Mouse (Mus musculus) adipocyte (in vitro differentiated cells): ENCODE results near the gene Rasl11b.

ENCODE experiments used
- DNase-seq: peaks from one replicate; pipeline ENCODE4 v3.0.0-alpha.2; 2016; ENCODE audit warnings: low spot score

The Rasl11b gene

DNA sequence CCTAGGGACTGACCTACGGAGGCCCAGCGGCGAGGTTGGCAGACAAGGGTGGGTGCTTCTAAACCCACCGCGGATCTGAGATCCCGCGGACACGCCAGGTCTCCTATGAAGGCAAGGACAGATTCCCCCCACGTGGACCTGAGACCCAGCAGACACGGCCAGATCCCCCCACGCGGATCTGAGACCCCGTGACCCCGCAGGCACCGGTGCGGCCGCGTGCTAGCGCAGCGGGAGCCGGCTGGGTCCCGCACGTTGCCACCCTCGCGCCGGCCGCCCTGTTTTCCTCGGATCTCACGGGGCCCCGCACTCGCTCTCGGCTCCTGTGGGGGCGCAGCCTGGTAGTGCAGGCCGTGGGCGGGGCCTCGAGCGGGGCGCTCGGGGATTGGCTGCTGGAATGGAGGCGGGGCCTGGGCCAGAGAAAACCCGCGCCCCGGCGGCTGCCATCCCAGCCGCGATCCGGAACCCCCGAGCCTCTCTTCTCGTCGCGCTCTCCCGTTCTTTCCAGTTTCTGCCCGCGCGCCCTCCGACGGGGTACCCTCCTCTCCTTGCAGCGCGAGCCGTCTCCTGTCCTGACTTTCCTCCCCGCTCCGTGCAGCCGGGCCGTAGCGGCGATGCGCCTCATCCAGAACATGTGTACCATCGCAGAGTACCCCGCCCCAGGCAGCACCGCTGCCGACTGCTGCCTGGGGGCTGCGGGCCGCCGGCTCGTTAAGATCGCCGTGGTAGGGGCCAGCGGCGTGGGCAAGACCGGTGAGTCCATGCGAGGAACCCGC lies at the start of gene Rasl11b:
Rasl11b (plus strand) TSS at position 446 of the 773 bp plus-strand sequence.
- DNase-seq = peak; percentile 86

DNA sequence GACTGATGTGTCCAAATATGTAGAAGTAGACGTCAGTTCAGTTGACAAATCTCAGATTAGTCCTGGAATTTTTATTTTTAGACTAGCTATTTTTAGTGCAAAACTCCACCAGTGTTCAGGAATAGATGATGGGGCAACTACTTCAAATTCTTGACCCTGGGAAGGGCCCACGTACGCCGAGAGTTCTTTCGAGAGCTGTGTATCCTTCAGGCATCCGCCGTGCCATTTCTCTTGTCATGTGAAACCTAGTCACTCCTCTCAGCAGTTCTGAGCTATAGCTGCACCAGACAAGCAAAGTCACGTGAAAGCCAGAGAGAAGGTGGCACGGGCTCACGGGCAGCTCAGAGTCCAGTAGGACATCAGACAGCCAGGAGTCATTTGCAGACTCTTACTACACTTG lies 47.5 kb upstream of the Rasl11b start:
- no peak for DNase-seq

DNA sequence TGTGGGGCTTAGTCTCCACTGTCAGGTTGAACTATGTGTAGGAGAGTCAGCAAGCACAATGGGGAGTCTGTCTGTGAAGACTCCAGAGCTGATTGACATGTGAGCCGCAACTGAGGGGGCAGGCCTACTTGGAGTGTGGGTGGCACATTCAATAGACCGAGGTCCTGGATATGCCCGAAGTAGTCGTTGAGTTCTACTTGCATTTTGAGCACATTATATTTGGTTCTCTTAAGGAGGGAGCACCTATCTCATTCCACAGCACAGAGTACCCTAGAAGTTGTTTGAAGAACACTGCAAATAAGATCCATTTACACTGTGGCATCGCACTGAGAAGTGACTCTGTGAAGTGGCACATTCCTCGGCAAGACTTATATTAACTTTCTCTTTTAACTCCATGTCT lies 45.1 kb upstream of the Rasl11b start:
- no peak for DNase-seq

- no peak for DNase-seq
Measured at GRCm38 (mm10) chr5:74151774-74152173, 43.3 kb upstream of the Rasl11b start.

GRCm38 (mm10) chr5:74155860-74156351 lies 39.2 kb upstream of the Rasl11b start:
- DNase-seq = no peak

DNA sequence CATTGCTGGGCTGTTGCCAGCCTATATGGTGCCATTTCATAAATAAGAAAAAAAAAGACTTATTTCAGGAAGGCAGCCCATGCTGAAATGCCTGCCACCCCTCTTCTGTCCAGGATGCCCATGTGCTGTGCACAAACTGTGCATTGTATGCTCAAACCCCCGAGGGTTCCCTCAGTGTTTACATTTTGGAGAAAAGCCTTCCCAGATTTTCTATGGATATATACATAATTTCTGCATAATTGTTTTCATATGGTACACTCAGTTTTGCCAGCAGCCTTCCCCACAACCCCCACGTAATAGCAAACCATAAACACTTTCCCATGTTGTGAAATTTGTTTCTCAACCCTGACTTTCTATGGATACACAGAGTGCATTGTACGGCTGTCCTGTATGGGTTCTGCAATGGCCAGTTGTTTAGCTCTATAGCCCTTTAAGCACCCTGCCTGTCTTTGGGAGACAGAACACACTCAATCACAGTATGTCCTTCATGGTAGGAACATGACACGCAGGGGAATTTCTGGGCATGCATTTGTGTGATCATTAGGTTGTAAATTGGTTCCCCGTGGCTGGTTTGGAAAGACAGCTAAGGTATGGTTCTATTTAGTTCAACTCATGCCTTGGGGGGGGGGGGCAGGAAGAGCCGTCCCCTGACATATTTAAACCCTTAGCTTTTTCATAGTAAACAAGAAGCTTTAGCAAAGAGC lies 36.0 kb upstream of the Rasl11b start:
- DNase-seq = no peak

GRCm38 (mm10) chr5:74159906-74160305 lies 35.2 kb upstream of the Rasl11b start:
- no peak for DNase-seq

GRCm38 (mm10) chr5:74160349-74160748 lies 34.7 kb upstream of the Rasl11b start:
- no peak for DNase-seq

DNA sequence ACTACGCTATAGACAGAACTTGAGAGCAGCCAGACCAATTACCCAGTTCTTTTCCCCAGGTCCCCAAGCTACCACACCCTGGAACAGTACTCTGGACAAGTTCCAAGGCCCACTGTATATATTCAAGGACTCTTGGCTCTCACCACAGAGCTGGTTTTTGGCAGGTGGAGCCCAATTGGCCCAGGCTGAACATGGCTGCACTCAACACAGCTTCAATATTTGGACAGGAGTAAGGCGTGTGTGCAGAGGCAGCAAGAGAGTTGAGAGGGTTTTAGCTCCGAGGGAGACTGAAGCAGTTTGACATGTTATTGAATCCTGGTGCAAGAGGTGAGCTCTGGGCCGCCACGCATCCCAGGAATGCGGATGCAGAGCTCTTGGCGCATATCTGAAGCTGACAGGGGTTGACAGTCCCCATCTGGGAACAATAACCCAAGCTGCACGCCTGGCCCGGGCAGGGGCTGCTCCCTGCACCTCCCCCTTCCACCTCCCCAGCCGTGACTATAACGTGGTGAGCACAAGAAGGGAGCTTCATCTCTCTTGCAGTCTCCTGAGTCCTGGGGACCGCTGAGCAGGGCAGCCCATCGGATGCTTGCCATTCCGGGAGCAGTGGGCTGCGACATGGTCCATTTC lies 33.7 kb upstream of the Rasl11b start:
- DNase-seq = peak; percentile 26

- DNase-seq = no peak
Measured at GRCm38 (mm10) chr5:74162013-74162412, 33.1 kb upstream of the Rasl11b start.

DNA sequence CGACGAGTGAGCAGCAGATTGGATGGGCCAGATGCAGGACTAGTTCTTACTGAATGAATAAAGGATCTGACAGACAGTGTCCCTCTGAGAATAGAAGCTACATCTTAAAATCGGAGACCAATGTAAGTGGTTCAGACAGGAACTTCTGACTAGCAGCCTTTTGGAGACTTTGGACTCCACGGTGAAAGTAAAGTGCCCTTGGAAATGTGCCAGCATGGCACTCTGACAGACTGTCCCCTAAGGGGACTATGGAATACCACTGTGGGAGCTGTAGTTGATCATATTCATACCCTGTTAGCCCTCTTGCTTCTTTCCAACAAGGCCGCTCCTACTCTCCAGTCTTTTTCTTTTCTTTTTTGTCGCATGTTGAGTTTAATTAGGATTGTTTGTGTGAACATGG lies 31.9 kb upstream of the Rasl11b start:
- DNase-seq = no peak

DNA sequence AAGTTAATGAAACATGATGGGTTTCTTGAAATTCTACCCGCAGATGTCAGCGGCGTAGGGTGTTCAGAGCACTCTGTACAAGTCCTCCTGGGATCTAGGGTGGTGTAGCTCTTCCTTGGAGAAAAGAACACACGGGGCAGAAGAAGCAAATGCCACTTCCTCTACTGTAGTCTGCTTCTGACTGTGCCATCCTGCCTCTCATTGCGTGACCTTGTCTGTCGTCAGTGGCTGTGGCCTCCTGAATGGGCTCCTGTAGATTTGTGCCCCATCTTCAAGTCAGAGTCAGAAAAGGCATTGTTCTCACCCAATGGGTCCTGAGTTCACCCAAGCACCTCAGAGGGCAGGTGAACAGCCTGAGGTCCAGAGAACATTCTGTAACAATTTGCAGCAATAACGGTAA lies 30.5 kb upstream of the Rasl11b start:
- DNase-seq = no peak

GRCm38 (mm10) chr5:74166642-74167041 lies 28.4 kb upstream of the Rasl11b start:
- no peak for DNase-seq

GRCm38 (mm10) chr5:74168085-74168484 lies 27.0 kb upstream of the Rasl11b start:
- DNase-seq = no peak

DNA sequence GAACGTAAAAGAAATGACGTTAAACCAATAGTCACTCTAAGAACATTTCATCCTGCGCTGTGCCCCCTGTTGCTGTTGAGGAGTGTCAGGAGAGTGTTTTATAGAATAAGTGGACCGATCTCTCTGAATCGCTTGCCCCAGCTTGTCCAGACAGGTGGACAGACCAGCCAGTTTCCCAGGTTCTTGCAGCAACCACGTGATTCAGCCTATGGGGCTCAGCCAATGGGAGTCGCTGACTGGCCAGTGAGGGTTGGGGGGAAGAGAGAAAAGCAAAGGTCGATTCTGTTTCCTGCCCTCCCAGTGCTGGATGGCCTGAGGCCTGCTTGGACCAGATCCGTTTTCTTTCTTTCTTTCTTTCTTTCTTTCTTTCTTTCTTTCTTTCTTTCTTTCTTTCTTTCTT lies 23.3 kb upstream of the Rasl11b start:
- no peak for DNase-seq

DNA sequence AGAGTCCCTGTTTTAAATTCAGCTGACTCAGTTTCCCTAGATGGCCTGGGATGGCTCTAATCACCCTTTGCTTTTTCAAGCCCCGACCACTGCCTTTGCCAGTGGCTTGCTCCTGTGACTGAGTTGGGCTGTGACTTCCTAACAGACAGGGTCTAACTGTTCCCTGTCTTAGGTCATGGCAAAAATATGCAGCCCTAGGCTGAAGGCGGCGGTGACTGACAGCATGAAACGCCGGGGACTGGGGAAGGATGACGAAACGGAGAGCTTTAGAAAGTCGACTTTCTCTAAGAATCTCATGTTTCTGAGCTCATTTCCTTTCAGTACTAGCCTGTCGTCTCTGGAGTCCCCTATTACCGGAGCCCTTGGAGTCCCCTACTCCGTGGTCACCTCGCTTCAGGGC lies 22.9 kb upstream of the Rasl11b start:
- peak; percentile 60 for DNase-seq

- no peak for DNase-seq
Measured at GRCm38 (mm10) chr5:74173162-74173844, 21.8 kb upstream of the Rasl11b start.

GRCm38 (mm10) chr5:74175526-74176270 lies 19.4 kb upstream of the Rasl11b start:
- peak; percentile 47 for DNase-seq

DNA sequence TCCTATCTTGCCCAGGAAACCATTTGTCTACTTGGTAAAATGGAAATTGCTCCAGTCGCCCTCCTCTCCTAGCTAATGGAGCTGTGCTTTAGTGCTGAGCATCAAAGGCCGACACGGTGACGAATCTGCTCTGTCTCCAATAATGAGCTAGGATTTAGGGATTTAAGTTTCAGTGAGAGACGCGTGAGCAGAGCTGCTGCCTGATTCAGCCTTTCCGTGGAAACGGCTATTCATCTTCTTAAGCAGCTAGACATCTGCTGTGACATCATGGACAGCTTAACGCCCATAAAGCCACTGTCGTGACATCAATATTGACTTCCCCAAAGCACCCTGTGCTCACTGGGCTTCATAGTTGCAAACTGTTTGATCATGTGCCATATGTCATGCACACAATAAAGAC lies 14.9 kb upstream of the Rasl11b start:
- DNase-seq = no peak

DNA sequence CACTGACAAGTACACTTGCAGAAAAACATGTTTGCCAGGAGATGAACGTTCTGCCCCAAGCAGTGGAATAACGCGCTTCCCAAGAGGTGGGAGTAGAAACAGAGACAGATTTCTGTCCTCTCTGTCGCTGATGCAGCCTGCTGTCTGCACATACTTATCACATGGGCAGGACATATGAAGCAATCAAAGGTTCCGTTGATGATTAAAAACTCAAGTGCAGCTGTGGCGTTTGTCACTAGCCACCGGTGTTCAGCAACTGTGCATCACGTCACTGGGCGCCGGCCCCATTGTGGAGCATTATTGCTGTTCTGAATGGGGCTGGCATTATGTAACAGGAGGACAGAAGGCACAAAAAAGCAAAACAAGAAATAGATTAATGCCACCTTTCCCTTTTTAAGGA lies 12.0 kb upstream of the Rasl11b start:
- DNase-seq = no peak

- no peak for DNase-seq
Measured at GRCm38 (mm10) chr5:74184607-74185006, 10.5 kb upstream of the Rasl11b start.

DNA sequence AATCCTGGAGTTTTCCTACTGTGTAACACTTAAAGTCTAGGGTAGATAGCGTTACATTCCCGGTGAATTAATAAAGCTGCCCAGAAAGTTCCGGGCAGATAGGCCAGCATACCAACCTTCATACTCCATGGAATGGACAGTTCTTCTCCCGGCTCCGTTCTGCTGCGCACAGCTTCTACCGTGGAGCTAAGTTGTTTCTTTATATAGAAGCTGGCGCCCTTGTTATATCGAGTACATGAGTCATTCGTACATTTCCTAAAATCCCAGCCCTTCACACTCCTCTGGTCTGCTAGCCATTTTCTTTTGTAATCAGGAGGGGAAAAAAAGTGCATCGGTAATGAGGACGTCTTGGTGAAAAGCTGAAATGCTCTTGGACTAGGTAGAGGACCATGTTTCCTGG lies 7.0 kb upstream of the Rasl11b start:
- no peak for DNase-seq
